Mouse (Mus musculus) common myeloid progenitor, adult 5-6 weeks (primary cell): ENCODE measurements around the gene Dpp6. TPM values are rescaled to one million over a fixed set of nuclear protein-coding genes. Genes with fewer than 3 reads are reported as not detected.
A peak's percentile ranks its signal among the peaks of the same experiment; 100 is the strongest.

Source experiments
- ATAC-seq: replicated peaks from 2 replicates; pipeline ENCODE4 v1.8.0; 2016; ENCODE audit warnings: low read depth, mild to moderate bottlenecking, moderate TSS enrichment, inconsistent platforms; ENCODE audit not compliant: poor library complexity, severe bottlenecking
- total RNA-seq: library from RNA; stranded (forward); fragments of 200-1000, 187-1606 nt; gene quantifications from 2 replicates; pipeline ENCODE4 v1.2.3, GENCODE M21; 2017

The Dpp6 gene
- total RNA-seq, 1 experiment from 2014 or later = not detected

DNA sequence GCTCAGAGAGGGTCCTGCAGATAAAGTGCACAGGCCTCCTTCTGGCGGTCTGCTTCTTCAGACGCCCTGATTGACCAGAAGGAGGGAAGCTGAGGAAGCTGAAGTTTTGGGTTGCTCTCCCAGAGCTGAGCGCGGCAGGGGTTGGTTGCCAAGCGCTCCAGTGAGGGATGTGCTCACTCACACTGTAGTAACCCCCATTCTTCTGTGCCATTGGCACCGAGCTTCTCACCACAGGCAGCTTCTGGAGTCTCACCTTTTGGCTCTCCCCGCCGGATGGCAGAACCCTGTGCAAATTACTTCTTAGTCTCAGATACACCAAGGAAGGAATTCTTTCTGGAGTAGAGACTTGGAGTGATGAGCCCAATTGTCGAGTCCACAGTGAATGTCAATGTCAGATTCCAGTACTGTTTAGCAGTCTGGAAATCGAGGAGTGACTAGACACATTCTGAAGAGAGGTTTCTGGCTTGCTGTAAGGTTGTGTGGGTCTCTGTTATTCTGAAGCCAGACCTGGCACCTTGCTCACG lies 344.2 kb downstream of the Dpp6 start:
- no peak for ATAC-seq

DNA sequence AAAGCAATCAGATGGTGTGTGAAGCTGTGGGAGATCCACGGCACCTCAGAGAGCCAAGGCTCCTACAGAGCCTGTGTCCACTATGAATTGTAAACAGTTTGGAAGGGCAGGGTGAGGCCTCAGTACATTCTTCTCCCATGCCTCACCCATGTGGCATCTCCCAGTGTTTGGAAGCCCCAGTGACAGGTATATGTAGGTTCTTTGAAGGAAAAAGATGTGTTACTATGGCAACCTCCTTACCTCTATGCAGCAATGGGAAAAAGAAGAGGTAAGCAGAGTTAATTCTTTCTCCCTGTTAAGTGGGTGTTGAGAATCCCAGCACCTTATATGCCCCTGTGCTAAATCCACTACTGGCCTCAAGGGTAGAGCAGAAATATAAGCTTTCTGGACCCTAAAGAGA lies 351.5 kb downstream of the Dpp6 start:
- no peak for ATAC-seq

DNA sequence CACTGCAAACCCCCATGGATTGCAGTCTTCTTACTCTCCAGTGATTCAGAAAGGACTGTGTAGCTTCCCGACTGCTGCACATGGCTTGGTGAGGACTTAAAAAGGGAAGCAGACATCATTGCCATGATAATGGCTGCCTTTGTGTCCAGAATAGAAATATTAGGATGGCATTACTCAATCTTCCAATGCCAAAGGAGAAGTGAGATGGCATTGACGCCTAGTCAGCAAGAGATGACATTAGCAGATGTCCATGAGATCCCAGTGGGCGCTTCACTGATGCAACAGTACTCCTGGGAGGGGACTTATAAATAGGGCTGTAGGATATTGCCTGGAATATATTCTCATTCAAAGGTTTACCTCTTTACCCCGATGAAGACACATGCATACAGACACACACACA lies 368.0 kb downstream of the Dpp6 start:
- no peak for ATAC-seq

DNA sequence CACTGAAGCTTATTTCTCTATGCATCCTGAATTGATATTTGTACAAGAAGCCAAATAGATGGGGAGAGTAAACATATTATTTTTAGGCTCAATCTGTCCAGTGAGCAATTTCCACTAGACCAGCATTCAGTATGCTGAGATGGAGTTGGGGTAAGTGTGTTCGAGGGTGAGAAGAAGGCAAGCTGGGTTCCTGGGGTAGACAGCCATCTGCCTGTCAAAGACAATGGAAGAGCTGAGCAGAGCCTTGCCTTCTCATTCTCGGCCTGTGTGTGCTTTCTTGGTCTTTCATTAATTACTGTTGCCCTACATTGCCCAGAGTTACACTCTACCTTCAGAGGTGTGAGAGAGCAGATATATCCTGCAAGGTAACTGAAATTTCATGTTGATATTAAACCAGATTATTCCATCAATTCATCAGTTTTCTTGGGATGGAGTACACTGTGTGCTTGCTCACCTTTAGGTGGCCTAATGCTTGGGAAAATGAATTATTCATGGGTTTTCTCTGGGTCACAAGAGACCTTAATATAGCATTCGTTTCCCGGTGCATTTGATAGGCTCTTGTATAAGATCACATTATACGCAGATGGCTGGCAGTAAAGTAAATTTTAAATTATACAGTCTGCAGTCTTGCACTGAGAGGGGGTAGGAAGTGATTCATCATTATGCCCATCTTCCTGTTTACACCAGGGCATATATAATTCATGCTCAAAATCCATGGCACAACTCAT lies 374.4 kb downstream of the Dpp6 start:
- no peak for ATAC-seq

DNA sequence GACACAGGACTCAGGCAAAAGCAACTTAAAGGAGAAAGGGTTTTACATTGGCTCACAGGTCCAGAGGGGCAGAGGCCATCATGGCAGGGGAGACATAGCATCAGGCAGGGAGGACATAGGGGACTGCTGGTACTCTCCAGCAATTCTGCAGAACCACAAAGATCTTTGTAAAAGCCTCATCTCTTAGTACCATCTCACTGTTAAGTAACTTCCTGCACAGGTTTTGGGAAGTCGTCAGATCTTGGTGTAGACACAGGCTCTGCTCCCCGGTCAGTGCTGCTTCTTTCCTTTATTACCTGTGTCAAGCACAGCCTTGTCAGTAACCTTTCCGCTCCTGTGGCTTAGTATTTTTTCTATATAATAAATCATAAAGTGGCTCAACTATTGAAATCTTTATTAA lies 377.2 kb downstream of the Dpp6 start:
- ATAC-seq = peak; percentile 39; the same call in 1 of the 2 replicates

DNA sequence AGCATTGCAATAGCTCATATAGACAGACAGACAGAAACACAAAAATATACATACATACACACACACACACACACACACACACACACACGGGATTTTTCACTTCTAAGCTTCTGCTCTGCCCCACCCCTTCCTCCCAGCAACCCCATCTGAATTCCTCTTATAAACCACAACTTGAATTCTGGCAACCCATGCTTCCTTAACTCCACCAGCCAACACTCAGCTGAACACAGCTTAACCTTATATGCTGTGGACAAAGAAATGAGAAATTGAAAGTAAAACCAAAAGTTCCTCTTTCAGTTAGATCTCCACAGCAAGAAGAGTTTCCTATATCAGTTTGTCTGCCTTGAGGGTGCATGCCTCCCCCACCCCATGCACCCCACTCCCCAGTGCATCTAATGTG lies 378.0 kb downstream of the Dpp6 start:
- ATAC-seq = peak; percentile 98

DNA sequence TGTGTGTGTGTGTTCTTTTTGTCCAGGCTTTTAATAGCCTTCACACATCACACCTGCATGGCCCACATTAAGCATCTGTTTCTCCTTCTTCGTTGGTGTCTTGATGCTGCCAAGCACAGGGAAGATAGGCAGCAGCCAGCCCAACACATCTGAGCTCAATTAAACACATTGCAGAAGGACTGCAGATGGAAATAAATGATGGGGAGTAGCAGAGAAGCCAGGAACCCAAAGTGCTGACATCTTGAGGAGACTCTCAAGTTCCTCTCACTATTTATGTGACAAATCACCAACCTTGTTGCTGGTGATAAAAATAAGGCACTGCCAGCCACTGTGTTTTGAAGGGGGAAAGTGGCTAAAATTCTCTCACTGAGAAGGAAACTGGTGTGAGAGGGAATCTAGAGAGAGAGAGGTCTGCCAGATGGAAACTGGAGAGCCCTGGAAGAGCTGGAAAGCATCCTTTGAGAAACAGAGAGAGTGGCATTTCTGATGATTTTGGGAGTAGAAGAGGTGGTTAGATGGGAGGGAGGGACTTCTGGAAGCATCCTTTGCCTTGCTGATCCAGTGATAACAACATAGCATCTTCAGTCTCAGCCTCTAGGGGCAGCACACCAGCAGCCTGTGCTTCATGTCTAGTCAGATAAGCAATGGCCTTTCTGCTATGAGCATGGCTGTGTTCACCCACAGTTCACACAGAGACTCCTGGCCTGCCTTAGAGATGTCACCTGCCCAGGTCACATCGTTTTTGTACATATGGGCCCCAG lies 383.8 kb downstream of the Dpp6 start:
- peak; percentile 59; the same call in 1 of the 2 replicates for ATAC-seq

DNA sequence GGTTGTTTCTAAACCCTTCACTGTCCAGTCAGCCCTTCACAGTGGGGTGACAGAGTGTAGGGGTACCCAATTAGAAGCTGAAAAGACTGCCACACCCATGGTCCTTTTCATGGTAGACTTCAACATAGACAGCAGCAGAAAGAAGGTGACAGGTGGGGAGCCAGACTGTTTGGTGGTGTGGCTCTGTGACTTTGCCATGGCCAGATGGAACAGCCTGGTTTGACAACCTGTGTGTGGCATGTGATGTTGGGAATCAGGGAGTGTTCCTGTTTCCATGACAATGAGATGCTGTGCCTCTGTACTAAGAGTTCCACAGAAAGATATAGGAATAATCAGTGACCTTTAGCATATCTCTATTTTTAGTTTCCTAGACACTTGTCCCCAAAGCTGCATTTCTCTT lies 386.1 kb downstream of the Dpp6 start:
- ATAC-seq = no peak

DNA sequence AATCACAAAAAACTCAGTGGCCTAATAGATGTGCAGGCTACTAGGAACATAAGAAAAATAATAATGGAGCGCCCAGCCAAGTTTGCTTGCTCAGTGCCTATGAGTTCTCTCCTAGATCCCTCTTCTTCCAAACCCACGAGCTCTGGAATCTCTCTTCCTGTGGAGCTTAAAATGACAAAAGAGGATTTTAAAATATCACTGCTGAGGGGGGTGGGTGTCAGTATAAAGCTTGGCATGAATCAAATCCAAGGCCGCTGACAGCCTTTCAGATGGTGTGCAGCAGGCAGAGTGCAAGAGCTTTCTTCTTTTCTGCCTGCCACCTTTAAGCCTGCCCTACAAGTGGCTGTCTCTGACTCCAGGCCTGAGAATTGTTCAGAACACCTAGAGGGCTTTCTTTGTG lies 387.7 kb downstream of the Dpp6 start:
- ATAC-seq = no peak

DNA sequence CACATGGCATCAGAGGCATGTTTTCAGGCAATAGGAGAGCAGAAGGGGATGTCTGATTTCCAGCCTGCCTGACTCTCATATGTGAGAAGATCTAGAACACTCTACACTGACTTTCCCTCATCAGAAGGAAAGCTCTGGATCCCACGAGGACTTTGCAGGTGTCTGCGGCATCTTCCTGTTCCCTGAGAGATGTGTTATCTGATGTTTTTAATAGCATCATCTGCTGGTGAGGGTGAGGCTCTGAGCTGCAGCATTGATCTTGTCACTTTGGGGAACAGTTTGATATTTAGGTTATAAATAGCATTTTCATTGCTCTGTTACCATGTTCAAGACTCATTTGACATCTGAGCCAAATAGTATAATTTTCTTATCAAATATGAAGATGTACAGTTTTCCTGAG lies 388.8 kb downstream of the Dpp6 start:
- no peak for ATAC-seq

DNA sequence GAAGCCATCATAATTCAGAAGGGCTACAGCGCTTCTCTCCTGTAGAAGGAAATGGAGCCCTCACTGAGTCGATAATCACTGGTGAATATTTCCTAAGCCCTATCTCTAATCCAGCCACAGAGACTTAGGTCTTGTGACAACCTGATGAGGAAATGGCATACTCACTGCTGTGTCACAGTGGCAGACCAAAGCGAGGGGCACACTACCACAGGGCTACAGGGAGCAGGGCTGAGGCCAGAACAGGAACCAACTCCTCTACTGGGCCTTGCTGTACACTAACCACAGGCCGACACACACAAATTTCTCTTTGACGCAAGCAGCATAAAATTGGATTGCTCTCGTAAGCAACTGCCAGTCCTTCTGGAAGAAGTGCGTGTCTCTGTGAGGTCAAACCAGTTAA lies 389.2 kb downstream of the Dpp6 start:
- ATAC-seq = peak; percentile 99

DNA sequence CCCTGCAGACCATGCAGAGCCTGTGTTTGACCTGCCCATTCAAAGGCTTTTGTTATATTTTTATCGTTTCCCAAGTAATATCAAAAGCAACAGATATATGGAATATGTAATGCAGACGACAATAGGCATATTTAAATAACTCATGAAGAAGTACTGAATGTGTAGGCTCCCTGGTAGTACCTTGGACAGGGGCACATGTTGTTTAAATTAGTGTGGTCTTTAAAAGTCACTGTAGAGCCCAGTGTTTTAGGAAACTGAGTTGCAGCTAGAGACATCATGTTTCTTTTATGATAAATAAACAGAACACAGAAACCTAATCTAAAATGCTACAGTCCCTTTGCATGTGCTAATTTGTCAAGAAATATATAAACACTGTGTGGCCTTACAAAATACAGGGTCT lies 403.1 kb downstream of the Dpp6 start:
- ATAC-seq = no peak

DNA sequence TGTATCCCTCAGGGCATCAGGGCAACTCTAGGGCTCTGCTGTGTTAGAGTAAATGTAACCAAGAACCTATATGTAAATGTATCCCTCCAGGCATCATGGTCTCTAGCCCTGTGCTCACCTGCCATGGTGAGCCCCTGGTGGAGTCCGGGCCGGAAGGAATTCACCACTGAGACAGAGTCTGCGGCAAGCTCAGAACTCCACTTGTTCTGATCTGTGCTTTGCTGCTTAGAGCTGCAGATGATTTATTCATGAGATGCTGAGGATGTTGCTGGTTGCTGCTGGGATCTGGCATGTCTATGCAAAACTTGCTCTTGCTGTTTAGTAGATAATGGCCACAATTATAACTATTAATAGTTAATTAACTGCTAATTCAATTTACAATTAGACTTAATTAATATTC lies 425.1 kb downstream of the Dpp6 start:
- no peak for ATAC-seq

DNA sequence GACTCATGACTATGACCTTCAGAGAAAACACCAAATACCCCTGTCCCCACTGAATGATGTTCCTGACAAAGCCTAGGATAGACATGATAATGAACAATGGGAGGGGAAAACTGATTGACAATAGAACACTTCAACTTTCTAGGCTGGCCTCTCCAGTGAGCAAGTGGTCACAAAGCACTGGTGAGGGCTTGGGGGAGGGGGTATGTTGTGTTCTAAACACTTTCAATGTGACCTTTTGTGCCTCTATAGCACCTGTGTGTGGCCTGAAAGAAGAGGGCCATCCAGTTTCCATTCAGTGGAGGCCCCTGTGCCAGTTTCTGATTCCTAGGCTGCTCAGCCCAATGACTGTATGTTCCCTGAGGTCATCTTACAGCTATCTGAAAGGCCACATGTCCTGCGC lies 426.2 kb downstream of the Dpp6 start:
- no peak for ATAC-seq

DNA sequence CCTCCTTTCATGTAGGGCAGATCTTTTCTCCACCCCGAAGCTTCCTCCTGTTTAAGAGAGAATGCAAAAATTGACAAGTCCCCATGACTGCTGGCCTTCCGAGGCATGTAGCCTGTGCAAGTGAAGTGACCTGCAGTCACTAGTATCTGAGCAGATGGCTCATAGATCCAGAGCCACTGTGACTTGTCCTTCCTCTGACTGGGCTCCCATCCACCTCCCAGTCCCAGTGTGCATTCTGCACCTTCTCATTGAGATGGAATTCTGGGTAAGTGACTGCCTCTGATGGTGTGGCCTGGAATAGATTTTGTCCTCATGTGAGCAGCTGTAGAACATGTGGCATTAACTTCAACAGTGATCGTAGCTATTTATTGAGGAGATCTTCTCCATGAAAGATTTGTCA lies 430.8 kb downstream of the Dpp6 start:
- no peak for ATAC-seq

DNA sequence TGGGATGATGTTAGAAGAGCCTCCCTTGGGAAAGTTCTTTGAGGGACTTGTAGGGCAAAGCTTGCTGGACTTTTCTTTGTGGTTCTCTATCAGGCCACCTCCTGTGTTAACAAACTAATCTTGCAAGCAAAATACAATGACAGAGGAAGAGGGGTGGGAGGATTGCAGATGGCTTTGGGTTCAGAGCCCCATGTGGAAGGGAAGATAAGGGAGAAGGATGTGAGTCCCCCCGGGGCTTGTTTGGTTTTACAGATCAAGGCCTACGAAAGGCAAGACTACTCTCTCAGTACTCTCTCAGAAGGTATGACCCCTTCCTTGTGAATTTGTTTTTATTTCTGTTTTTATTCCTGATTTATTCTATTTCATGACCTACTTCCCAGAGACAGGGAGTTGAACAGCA lies 431.7 kb downstream of the Dpp6 start:
- peak; percentile 91 for ATAC-seq

DNA sequence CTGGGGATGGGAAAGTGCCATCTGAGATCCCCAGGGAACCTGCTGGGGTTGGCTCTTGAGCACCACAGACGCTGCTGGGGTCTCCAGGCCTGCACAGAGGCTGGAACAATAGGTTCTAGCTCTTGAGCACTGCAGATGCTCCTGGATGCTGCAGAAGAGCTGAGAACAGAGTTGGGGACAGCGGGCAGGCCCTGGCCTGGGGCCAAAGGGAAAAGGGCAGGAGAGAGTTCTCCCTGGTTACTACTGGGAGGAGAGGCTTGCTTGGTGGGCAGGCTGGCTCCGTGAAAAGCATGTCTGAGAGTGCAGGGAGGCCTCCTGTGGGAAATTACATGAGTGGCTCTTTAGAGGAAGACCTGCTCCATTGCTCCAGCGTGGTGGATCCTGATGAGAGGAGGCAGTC lies 432.9 kb downstream of the Dpp6 start:
- no peak for ATAC-seq

DNA sequence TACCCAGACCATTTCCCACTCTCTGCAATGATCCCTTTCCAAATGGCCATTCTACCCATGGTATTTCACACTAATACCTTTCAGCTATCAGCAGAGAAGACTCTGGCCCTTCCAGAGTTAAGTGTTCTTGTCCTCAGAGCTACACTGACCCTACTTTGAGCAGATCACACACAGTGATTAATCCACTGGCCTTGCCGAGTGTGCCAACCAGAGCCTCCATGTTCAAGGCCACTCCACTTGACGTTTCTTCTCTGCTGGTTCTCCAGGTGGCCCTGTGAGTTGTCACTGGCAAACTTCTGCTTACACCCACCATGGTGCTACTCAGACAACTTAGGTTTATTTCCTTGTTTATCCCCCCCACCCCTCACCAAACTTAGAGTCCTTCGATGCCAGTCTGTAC lies 433.9 kb downstream of the Dpp6 start:
- ATAC-seq = no peak

DNA sequence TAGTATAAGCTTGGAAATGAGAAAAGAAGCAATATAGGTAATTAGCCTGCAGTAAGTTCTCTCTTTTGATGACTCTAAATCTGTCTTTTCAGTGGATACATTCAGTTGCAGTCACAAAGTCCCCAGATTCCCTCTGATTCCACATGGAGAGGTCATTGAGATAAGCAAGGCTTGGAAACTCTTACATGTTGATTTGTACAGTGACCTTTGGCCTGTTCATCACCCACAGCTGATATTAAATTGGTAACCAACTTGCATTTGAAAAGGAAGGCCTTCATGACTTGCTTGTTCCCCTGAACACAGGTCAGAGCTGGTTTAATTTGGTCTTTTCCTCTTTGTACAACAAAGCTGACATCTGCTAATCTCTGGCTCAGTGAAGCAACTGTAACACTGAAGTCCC lies 434.4 kb downstream of the Dpp6 start:
- no peak for ATAC-seq

DNA sequence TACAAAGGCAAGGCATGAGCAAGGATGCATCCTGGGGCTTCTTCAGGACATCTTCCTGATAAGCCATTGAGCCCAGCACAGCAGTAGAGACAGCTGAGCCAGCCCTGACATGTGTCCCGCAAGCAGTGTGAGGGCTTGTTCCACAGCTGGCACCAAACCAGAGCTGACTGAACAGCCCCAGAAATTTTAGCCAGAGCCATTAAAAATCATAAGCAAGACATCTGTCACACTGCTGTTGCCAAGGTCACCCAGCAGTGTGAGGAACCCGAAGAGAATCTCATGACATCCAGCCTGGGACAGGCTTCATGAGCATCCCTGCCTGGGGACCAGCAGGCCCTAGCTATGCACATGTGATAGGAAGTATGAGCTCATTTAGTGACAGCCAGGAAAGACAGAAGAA lies 438.2 kb downstream of the Dpp6 start:
- ATAC-seq = no peak

DNA sequence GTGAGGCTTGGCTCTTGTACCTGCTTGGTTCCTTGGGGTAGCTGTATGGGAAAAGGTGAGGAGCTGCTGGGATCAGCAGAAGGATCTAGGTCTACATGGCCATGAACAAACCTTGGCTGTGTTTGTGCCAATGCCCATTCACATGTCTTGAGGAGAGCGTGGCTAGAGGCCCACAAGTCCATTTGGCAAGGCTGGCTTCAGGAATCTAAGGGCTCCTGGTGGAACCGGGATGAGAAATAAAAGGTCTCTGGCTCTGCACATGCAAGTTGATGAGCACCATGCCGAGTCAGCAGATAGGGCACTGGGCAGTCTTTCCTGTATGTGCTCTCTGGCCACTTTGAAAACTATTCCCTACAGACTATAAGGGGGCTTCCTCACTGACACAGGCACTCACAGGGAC lies 441.6 kb downstream of the Dpp6 start:
- no peak for ATAC-seq
